Mouse (Mus musculus) layer of hippocampus, adult 18-20 months (tissue): ENCODE data around the gene Msgn1. TPM values are rescaled to one million over a fixed set of nuclear protein-coding genes. Genes with fewer than 3 reads are reported as not detected.

ENCODE experiments used
- DNase-seq, 2 experiments: peaks; one replicate each; pipeline ENCODE4 v3.0.0; 2022; ENCODE audit warnings: low spot score in 2 of 2
- total RNA-seq, 2 experiments: library from RNA; stranded (reverse); gene quantifications; 2 replicates each; pipeline ENCODE4 v1.2.3; 2021

Msgn1 gene
- total RNA-seq, 2 experiments from 2014 or later, result not detected

- no peak for DNase-seq
These were observed 8.1 kb downstream of the Msgn1 start for GRCm38 (mm10) chr12:11200711-11201110.

GRCm38 (mm10) chr12:11198551-11198950 lies 10.2 kb downstream of the Msgn1 start:
- DNase-seq, result no peak

- DNase-seq, result no peak
These were observed 10.7 kb downstream of the Msgn1 start for GRCm38 (mm10) chr12:11198026-11198425.

- no peak for DNase-seq
These were observed 11.9 kb downstream of the Msgn1 start for GRCm38 (mm10) chr12:11196830-11197229.

- peak; percentile 56 to 78 for DNase-seq
These were observed 12.6 kb downstream of the Msgn1 start for GRCm38 (mm10) chr12:11196142-11196597.

- no peak for DNase-seq
These were observed 13.7 kb downstream of the Msgn1 start for GRCm38 (mm10) chr12:11195031-11195430.

- DNase-seq, result peak; percentile 83 to 96
These were observed 30.2 kb downstream of the Msgn1 start for GRCm38 (mm10) chr12:11178486-11179154.

- no peak for DNase-seq
These were observed 31.1 kb downstream of the Msgn1 start for GRCm38 (mm10) chr12:11177408-11178394.

GRCm38 (mm10) chr12:11158670-11159069 lies 50.1 kb downstream of the Msgn1 start:
- DNase-seq, result no peak

Other genes starting within 250 kb of the Msgn1 start
- gene Kcns3, start 57.9 kb downstream of the Msgn1 start, total RNA-seq, result 10 to 100 TPM; 13.5 to 13.8 TPM
- 1 to 10 TPM; 2.1 to 2.6 TPM for gene Gen1, start 56.8 kb upstream of the Msgn1 start, total RNA-seq
- 10 to 100 TPM; 26.9 to 29.0 TPM for gene Smc6, start 56.9 kb upstream of the Msgn1 start, total RNA-seq
- gene Vsnl1, start 227.6 kb upstream of the Msgn1 start, total RNA-seq, result 100 to 1,000 TPM; 447 to 452 TPM
- gene Rad51ap2, start 247.1 kb upstream of the Msgn1 start, total RNA-seq, result 1 to 10 TPM in 1 of 2 experiments, under 1 TPM in 1; 0.72 to 1.0 TPM